Mouse (Mus musculus) bone marrow macrophage, adult 2 months (primary cell): ENCODE measurements at regions not wholly inside any gene's neighbourhood (a gene's known extent, or its start where the extent isn't known, plus 50 kb on each side); places are given as distances from the start of the nearest gene placed in this dataset.

Experiments used
- CTCF ChIP-seq: IDR thresholded peaks from 2 replicates; pipeline ENCODE4 v1.5.1; 2012; ENCODE audit warnings: low read depth, mild to moderate bottlenecking, low read length, moderate library complexity
- POLR2A ChIP-seq: IDR thresholded peaks from 2 replicates; pipeline ENCODE4 v1.6.1; 2012; ENCODE audit warnings: mild to moderate bottlenecking, low read depth, low read length, borderline replicate concordance

GRCm38 (mm10) chr9:59219277-59219676 is 72.1 kb upstream of the Adpgk start:
- TF ChIP-seq POLR2A (no peak), CTCF (no peak)
